Mouse (Mus musculus) gastrocnemius, adult 8-10 months (tissue): Measurements from ENCODE around the gene Ivns1abp. TPM values are rescaled to one million over a fixed set of nuclear protein-coding genes. Genes with fewer than 3 reads are reported as not detected.

Experiments
- total RNA-seq, 4 experiments: library from RNA; stranded (reverse); gene quantifications; 2 replicates each; pipeline ENCODE4 v1.2.4; 2022

Gene Ivns1abp
- total RNA-seq, 4 experiments from 2014 or later: 117 to 180 (median 157) TPM

Other genes starting within 250 kb of the Ivns1abp start
- gene Gm47985, start 161.9 kb upstream of the Ivns1abp start, total RNA-seq: under 1 TPM in 2 of 4 experiments, not detected in 2; 0.16 to 0.22 TPM
- under 1 TPM in 1 of 4 experiments, not detected in 3; 0.24 TPM for gene Gm8947, start 152.1 kb upstream of the Ivns1abp start, total RNA-seq
- gene Gm47995, start 146.0 kb upstream of the Ivns1abp start, total RNA-seq: not detected
- gene 3110040M04Rik, start 140.4 kb upstream of the Ivns1abp start, total RNA-seq: not detected
- under 1 TPM in 1 of 4 experiments, not detected in 3; 0.36 TPM for gene Gm47996, start 134.3 kb upstream of the Ivns1abp start, total RNA-seq
- gene Swt1, start 84.0 kb downstream of the Ivns1abp start, total RNA-seq: 1 to 10 TPM; 5.3 to 8.9 (median 6.3) TPM
- 10 to 100 TPM; 11.7 to 15.5 (median 13.7) TPM for gene Trmt1l, start 84.1 kb downstream of the Ivns1abp start, total RNA-seq
- gene Rnf2, start 156.5 kb downstream of the Ivns1abp start, total RNA-seq: 10 to 100 TPM in 2 of 4 experiments, 1 to 10 TPM in 2; 9.3 to 17.7 (median 10.5) TPM
- 10 to 100 TPM in 1 of 4 experiments, 1 to 10 TPM in 3; 5.7 to 11.8 (median 7.9) TPM for gene Fam129a, start 226.7 kb downstream of the Ivns1abp start, total RNA-seq